Mouse (Mus musculus) cerebellum, adult 2 months (tissue): ENCODE results near the gene Nrl. TPM values are rescaled to one million over a fixed set of nuclear protein-coding genes. Genes with fewer than 3 reads are reported as not detected.

Experiments
- DNase-seq, 2 experiments: peaks; one replicate each; pipeline ENCODE4 v3.0.0; 2021
- H3K27ac ChIP-seq: fragments of 200-500 bp; 2 replicates; pipeline ENCODE4 v1.5.1; 2012; ENCODE audit warnings: low read length, control low read depth, inconsistent platforms; ENCODE audit not compliant: insufficient read depth
- H3K27me3 ChIP-seq: fragments of 200-500 bp; 2 replicates; pipeline ENCODE4 v1.6.1; 2012; ENCODE audit warnings: inconsistent platforms, mild to moderate bottlenecking, low read length, moderate library complexity; ENCODE audit not compliant: control insufficient read depth, insufficient read depth
- H3K4me1 ChIP-seq: fragments of 200-500 bp; 2 replicates; pipeline ENCODE4 v1.6.1; 2011; ENCODE audit warnings: low read length; ENCODE audit not compliant: control insufficient read depth, insufficient read depth
- H3K4me3 ChIP-seq: fragments of 200-500 bp; replicated peaks from 2 replicates; pipeline ENCODE3; 2011; ENCODE audit warnings: mild to moderate bottlenecking, low read depth, low read length, control low read depth; ENCODE audit not compliant: insufficient read depth
- CTCF ChIP-seq: fragments of 200-500 bp; IDR thresholded peaks from 2 replicates; pipeline ENCODE4 v1.5.1; 2011; ENCODE audit warnings: low read depth, mild to moderate bottlenecking, control low read depth, low read length, moderate library complexity, borderline replicate concordance; ENCODE audit not compliant: insufficient read depth
- POLR2A ChIP-seq: fragments of 200-500 bp; IDR thresholded peaks from 2 replicates; pipeline ENCODE4 v1.6.1; 2011; ENCODE audit warnings: low read length, control low read depth, borderline replicate concordance; ENCODE audit not compliant: insufficient read depth
- WGBS: fragments of 180-500 bp; shearing (Covaris S2); methylation state at CpG from one replicate; pipeline ENCODE4 v1.1.7; 2018; 5-methylcytosine and 5-hydroxymethylcytosine counted together
- polyA plus RNA-seq: library from polyadenylated mRNA; depleted of rRNA; stranded (reverse); fragments of >200 nt; gene quantifications from 2 replicates; pipeline ENCODE4 v1.2.3, GENCODE M21; 2012; rRNA removed

Gene Nrl
- 0.33 and 0.56 TPM in 2 replicates for polyA plus RNA-seq

- Histone ChIP-seq H3K4me3 (no peak within 1 kb of the TSS), H3K27ac (no peak within 1 kb of the TSS), H3K4me1 (no peaks in the 10 kb centered on the region; the same call in 1 of the 2 replicates), H3K27me3 (no peaks in the 10 kb centered on the region)
- no peak for TF ChIP-seq POLR2A
- no peak for TF ChIP-seq CTCF
- no peak for DNase-seq
- 51% methylated on average over 8 of the region's 8 CpGs for WGBS
These were observed at the start of gene Nrl for GRCm38 (mm10) chr14:55524785-55525184. Gene Nrl, minus strand, starts transcription at chr14:55524981.

GRCm38 (mm10) chr14:55571760-55572159 is 47.0 kb upstream of the Nrl start:
- no peak for TF ChIP-seq CTCF
- no peak for TF ChIP-seq POLR2A
- H3K27me3 ChIP-seq: no peaks in the 10 kb centered on the region
- DNase-seq: no peak
- no peaks in the 10 kb centered on the region for H3K4me1 ChIP-seq
- no peak overlapping the region for H3K4me3 ChIP-seq
- H3K27ac ChIP-seq: no peak overlapping the region

GRCm38 (mm10) chr14:55570588-55570987 is 45.8 kb upstream of the Nrl start:
- H3K4me3 ChIP-seq: no peak overlapping the region
- H3K27ac ChIP-seq: no peak overlapping the region
- TF ChIP-seq CTCF (no peak), POLR2A (no peak)
- no peaks in the 10 kb centered on the region for H3K27me3 ChIP-seq
- DNase-seq: no peak
- no peaks in the 10 kb centered on the region for H3K4me1 ChIP-seq
- 90% methylated on average over 2 of the region's 2 CpGs for WGBS

- H3K4me3 ChIP-seq: no peak overlapping the region
- TF ChIP-seq CTCF: no peak
- TF ChIP-seq POLR2A: no peak
- no peaks in the 10 kb centered on the region for H3K4me1 ChIP-seq
- H3K27me3 ChIP-seq: no peaks in the 10 kb centered on the region
- WGBS: 94% methylated on average over 3 of the region's 3 CpGs
- DNase-seq: no peak
- no peak overlapping the region for H3K27ac ChIP-seq
These were observed 42.7 kb upstream of the Nrl start for GRCm38 (mm10) chr14:55567496-55567895.

GRCm38 (mm10) chr14:55565748-55566147 is 41.0 kb upstream of the Nrl start:
- 76% methylated on average over 3 of the region's 3 CpGs for WGBS
- H3K4me1 ChIP-seq: peaks cover 5% of the 10 kb centered on the region; the same call in 1 of the 2 replicates
- no peak overlapping the region for H3K4me3 ChIP-seq
- no peak for DNase-seq
- H3K27ac ChIP-seq: no peak overlapping the region
- no peaks in the 10 kb centered on the region for H3K27me3 ChIP-seq
- no peak for TF ChIP-seq CTCF
- TF ChIP-seq POLR2A: no peak

GRCm38 (mm10) chr14:55563249-55563648 is 38.5 kb upstream of the Nrl start:
- DNase-seq: no peak
- Histone ChIP-seq H3K4me3 (no peak overlapping the region), H3K27me3 (no peaks in the 10 kb centered on the region), H3K4me1 (peaks cover 5% of the 10 kb centered on the region; the same call in 1 of the 2 replicates), H3K27ac (no peak overlapping the region)
- WGBS: 91% methylated on average over 11 of the region's 11 CpGs
- TF ChIP-seq POLR2A (no peak), CTCF (no peak)

- Histone ChIP-seq H3K4me1 (peaks cover 5% of the 10 kb centered on the region; the same call in 1 of the 2 replicates), H3K27me3 (no peaks in the 10 kb centered on the region), H3K4me3 (no peak overlapping the region), H3K27ac (no peak overlapping the region)
- TF ChIP-seq POLR2A (no peak), CTCF (no peak)
- 85% methylated on average over 10 of the region's 10 CpGs for WGBS
- no peak for DNase-seq
These were observed 37.1 kb upstream of the Nrl start for GRCm38 (mm10) chr14:55561860-55562259.

- peak within 1 kb of the TSS; percentile 93 for H3K27ac ChIP-seq
- H3K4me1 ChIP-seq: peaks cover 5% of the 10 kb centered on the region; the same call in 1 of the 2 replicates
- under 1% methylated on average over 51 of the region's 51 CpGs for WGBS
- TF ChIP-seq POLR2A (peak; percentile 82; the same call in 1 of the 2 replicates), CTCF (no peak; the same call in 1 of the 2 replicates)
- H3K27me3 ChIP-seq: no peaks in the 10 kb centered on the region
- peak; percentile 98 to 100 for DNase-seq
- H3K4me3 ChIP-seq: peak within 1 kb of the TSS; percentile 84
These were observed 35.7 kb upstream of the Nrl start, which contains the start of gene A730061H03Rik for GRCm38 (mm10) chr14:55560202-55561073. Gene A730061H03Rik, minus strand, starts transcription at chr14:55560406.
